Mouse (Mus musculus) megakaryocyte, embryonic 14.5 days (primary cell): ENCODE results near the gene Sptbn4. TPM values are rescaled to one million over a fixed set of nuclear protein-coding genes. Genes with fewer than 3 reads are reported as not detected.
A peak's percentile ranks its signal among the peaks of the same experiment; 100 is the strongest.

Experiments
- H3K27me3 ChIP-seq: replicated peaks from 2 replicates; pipeline ENCODE3; 2012; ENCODE audit warnings: inconsistent platforms
- H3K36me3 ChIP-seq: replicated peaks from 2 replicates; pipeline ENCODE3; 2012; ENCODE audit warnings: low read length, inconsistent platforms, mixed read lengths
- H3K4me1 ChIP-seq: 2 replicates; pipeline ENCODE4 v1.6.1; 2012; ENCODE audit warnings: inconsistent platforms
- H3K4me3 ChIP-seq: replicated peaks from 2 replicates; pipeline ENCODE3; 2012; ENCODE audit warnings: moderate library complexity, mild to moderate bottlenecking, inconsistent platforms
- H3K9me3 ChIP-seq: 2 replicates; pipeline ENCODE4 v1.6.1; 2012; ENCODE audit warnings: inconsistent platforms
- FLI1 ChIP-seq: IDR thresholded peaks from 2 replicates; pipeline ENCODE4 v1.6.1; 2012; ENCODE audit warnings: low read length, inconsistent platforms, mixed read lengths
- GATA1 ChIP-seq: IDR thresholded peaks from 3 replicates; pipeline ENCODE4 v1.6.1; 2012; ENCODE audit warnings: mixed read lengths, low read length, inconsistent platforms, borderline replicate concordance
- polyA plus RNA-seq: library from polyadenylated mRNA; stranded (reverse); fragments of >175 nt; gene quantifications from 2 replicates; pipeline ENCODE4 v1.2.3, GENCODE M21; 2012; ENCODE audit warnings: low replicate concordance; ENCODE audit not compliant: insufficient read depth

The Sptbn4 gene
- polyA plus RNA-seq, 1 experiment, result 0.27 TPM

GRCm38 (mm10) chr7:27437544-27437943, 9.9 kb downstream of the Sptbn4 start:
- H3K27me3 ChIP-seq, result peaks cover 47% of the 10 kb centered on the region
- H3K4me3 ChIP-seq, result no peak overlapping the region
- TF ChIP-seq FLI1 (no peak), GATA1 (no peak)

GRCm38 (mm10) chr7:27433794-27434193, 13.7 kb downstream of the Sptbn4 start:
- H3K27me3 ChIP-seq, result peaks cover 43% of the 10 kb centered on the region
- TF ChIP-seq FLI1 (no peak), GATA1 (no peak)
- H3K36me3 ChIP-seq, result no peaks in the 10 kb centered on the region
- H3K9me3 ChIP-seq, result peaks cover 12% of the 10 kb centered on the region
- H3K4me3 ChIP-seq, result peak overlapping the region; percentile 71
- H3K4me1 ChIP-seq, result peaks cover 18% of the 10 kb centered on the region

More at GRCm38 (mm10) chr7:27437544-27437943, 9.9 kb downstream of the Sptbn4 start:
- Histone ChIP-seq H3K9me3 (peaks cover 25% of the 10 kb centered on the region), H3K4me1 (peaks cover 18% of the 10 kb centered on the region), H3K36me3 (no peaks in the 10 kb centered on the region)

GRCm38 (mm10) chr7:27433349-27433748, 14.1 kb downstream of the Sptbn4 start:
- peak overlapping the region; percentile 71 for H3K4me3 ChIP-seq
- no peaks in the 10 kb centered on the region for H3K36me3 ChIP-seq
- peaks cover 18% of the 10 kb centered on the region for H3K4me1 ChIP-seq
- TF ChIP-seq FLI1 (no peak), GATA1 (no peak)
- H3K9me3 ChIP-seq, result peaks cover 13% of the 10 kb centered on the region
- H3K27me3 ChIP-seq, result peaks cover 43% of the 10 kb centered on the region

GRCm38 (mm10) chr7:27429135-27429534, 18.4 kb downstream of the Sptbn4 start:
- Histone ChIP-seq H3K27me3 (peaks cover 34% of the 10 kb centered on the region), H3K9me3 (peaks cover 8% of the 10 kb centered on the region), H3K4me1 (peaks cover 14% of the 10 kb centered on the region), H3K4me3 (no peak overlapping the region), H3K36me3 (no peaks in the 10 kb centered on the region)
- TF ChIP-seq FLI1 (no peak), GATA1 (no peak)

- peaks cover 28% of the 10 kb centered on the region for H3K27me3 ChIP-seq
Measured at GRCm38 (mm10) chr7:27428002-27428401, 19.5 kb downstream of the Sptbn4 start.

GRCm38 (mm10) chr7:27427387-27427786, 20.1 kb downstream of the Sptbn4 start:
- H3K4me3 ChIP-seq, result no peak overlapping the region
- H3K36me3 ChIP-seq, result no peaks in the 10 kb centered on the region
- TF ChIP-seq GATA1 (no peak), FLI1 (no peak)

More at GRCm38 (mm10) chr7:27428002-27428401, 19.5 kb downstream of the Sptbn4 start:
- Histone ChIP-seq H3K9me3 (peaks cover 8% of the 10 kb centered on the region), H3K4me3 (no peak overlapping the region), H3K36me3 (no peaks in the 10 kb centered on the region), H3K4me1 (peaks cover 2% of the 10 kb centered on the region; the same call in 1 of the 2 replicates)
- TF ChIP-seq GATA1, result no peak
- no peak for TF ChIP-seq FLI1

GRCm38 (mm10) chr7:27423556-27424326, 23.7 kb downstream of the Sptbn4 start:
- H3K4me3 ChIP-seq, result peak overlapping the region; percentile 5
- peaks cover 11% of the 10 kb centered on the region for H3K9me3 ChIP-seq
- H3K36me3 ChIP-seq, result no peaks in the 10 kb centered on the region
- TF ChIP-seq GATA1, result no peak
- no peak for TF ChIP-seq FLI1
- H3K4me1 ChIP-seq, result no peaks in the 10 kb centered on the region
- H3K27me3 ChIP-seq, result peaks cover 25% of the 10 kb centered on the region

More at GRCm38 (mm10) chr7:27427387-27427786, 20.1 kb downstream of the Sptbn4 start:
- Histone ChIP-seq H3K4me1 (no peaks in the 10 kb centered on the region), H3K9me3 (peaks cover 8% of the 10 kb centered on the region), H3K27me3 (peaks cover 24% of the 10 kb centered on the region)

GRCm38 (mm10) chr7:27419101-27419500, 28.4 kb downstream of the Sptbn4 start:
- Histone ChIP-seq H3K4me1 (no peaks in the 10 kb centered on the region), H3K4me3 (no peak overlapping the region), H3K27me3 (peaks cover 39% of the 10 kb centered on the region), H3K9me3 (peaks cover 10% of the 10 kb centered on the region), H3K36me3 (no peaks in the 10 kb centered on the region)
- TF ChIP-seq GATA1, result no peak
- TF ChIP-seq FLI1, result no peak

GRCm38 (mm10) chr7:27417151-27417550, 30.3 kb downstream of the Sptbn4 start:
- H3K4me1 ChIP-seq, result no peaks in the 10 kb centered on the region
- H3K27me3 ChIP-seq, result peaks cover 45% of the 10 kb centered on the region
- TF ChIP-seq GATA1, result no peak
- no peak for TF ChIP-seq FLI1
- no peak overlapping the region for H3K4me3 ChIP-seq
- H3K36me3 ChIP-seq, result no peaks in the 10 kb centered on the region
- peaks cover 8% of the 10 kb centered on the region for H3K9me3 ChIP-seq
